Mouse (Mus musculus) thymus, adult 2 months (tissue): ENCODE measurements around the gene Ryr2. TPM values are rescaled to one million over a fixed set of nuclear protein-coding genes. Genes with fewer than 3 reads are reported as not detected.

Experiments used
- DNase-seq: peaks from one replicate; pipeline ENCODE4 v3.0.0; 2021
- H3K27ac ChIP-seq: fragments of 200-500 bp; 2 replicates; pipeline ENCODE4 v1.5.1; 2012; ENCODE audit warnings: low read length, control low read depth; ENCODE audit not compliant: control insufficient read depth, insufficient read depth
- H3K27me3 ChIP-seq: fragments of 200-500 bp; 2 replicates; pipeline ENCODE4 v1.6.1; 2012; ENCODE audit warnings: mild to moderate bottlenecking, low read length, moderate library complexity, mixed read lengths; ENCODE audit not compliant: control insufficient read depth, insufficient read depth
- H3K36me3 ChIP-seq: fragments of 200-500 bp; 2 replicates; pipeline ENCODE4 v1.6.1; 2012; ENCODE audit warnings: mild to moderate bottlenecking, low read length, moderate library complexity; ENCODE audit not compliant: control insufficient read depth, insufficient read depth
- H3K4me1 ChIP-seq: fragments of 200-500 bp; replicated peaks from 2 replicates; pipeline ENCODE4 v1.6.1; 2012; ENCODE audit warnings: low read length; ENCODE audit not compliant: control insufficient read depth, insufficient read depth
- H3K4me3 ChIP-seq: fragments of 200-500 bp; 2 replicates; pipeline ENCODE4 v1.5.1; 2012; ENCODE audit warnings: mild to moderate bottlenecking, low read length, control low read depth, moderate library complexity; ENCODE audit not compliant: control insufficient read depth, insufficient read depth
- CTCF ChIP-seq: fragments of 200-500 bp; IDR thresholded peaks from 2 replicates; pipeline ENCODE4 v1.5.1; 2012; ENCODE audit warnings: mild to moderate bottlenecking, control low read depth, low read length, moderate library complexity, borderline replicate concordance; ENCODE audit not compliant: control insufficient read depth, poor library complexity, insufficient read depth; ENCODE audit errors: extremely low read depth
- POLR2A ChIP-seq: fragments of 200-500 bp; IDR thresholded peaks from 2 replicates; pipeline ENCODE4 v1.6.1; 2012; ENCODE audit warnings: mild to moderate bottlenecking, low read length, control low read depth, moderate library complexity; ENCODE audit not compliant: control insufficient read depth, poor library complexity, insufficient read depth; ENCODE audit errors: extremely low read depth
- WGBS: fragments of 180-500 bp; shearing (Covaris S2); methylation state at CpG from one replicate; pipeline ENCODE4 v1.1.7; 2018; 5-methylcytosine and 5-hydroxymethylcytosine counted together
- polyA plus RNA-seq: library from polyadenylated mRNA; depleted of rRNA; stranded (reverse); fragments of >200 nt; gene quantifications from 2 replicates; pipeline ENCODE4 v1.2.3, GENCODE M21; 2012

Ryr2 gene
- polyA plus RNA-seq, 1 experiment, result 3.6 TPM

GRCm38 (mm10) chr13:12029841-12030240 is 76.9 kb downstream of the Ryr2 start:
- Histone ChIP-seq H3K4me1 (no peaks in the 10 kb centered on the region), H3K27me3 (no peaks in the 10 kb centered on the region), H3K27ac (no peak overlapping the region), H3K36me3 (no peaks in the 10 kb centered on the region), H3K4me3 (no peak overlapping the region)
- 61% methylated on average over 7 of the region's 7 CpGs for WGBS
- TF ChIP-seq POLR2A (no peak), CTCF (no peak)
- DNase-seq, result no peak

- Histone ChIP-seq H3K27ac (no peak overlapping the region), H3K4me3 (no peak overlapping the region), H3K4me1 (no peaks in the 10 kb centered on the region), H3K36me3 (no peaks in the 10 kb centered on the region), H3K27me3 (no peaks in the 10 kb centered on the region)
- 95% methylated on average over 4 of the region's 4 CpGs for WGBS
- DNase-seq, result no peak
- TF ChIP-seq POLR2A (no peak), CTCF (no peak)
These were observed 77.4 kb downstream of the Ryr2 start for GRCm38 (mm10) chr13:12029326-12029725.

GRCm38 (mm10) chr13:12018046-12018445 is 88.7 kb downstream of the Ryr2 start:
- H3K4me1 ChIP-seq, result no peaks in the 10 kb centered on the region
- WGBS, result 97% methylated on average over 9 of the region's 9 CpGs
- TF ChIP-seq CTCF (no peak), POLR2A (no peak)
- no peaks in the 10 kb centered on the region for H3K27me3 ChIP-seq
- H3K4me3 ChIP-seq, result no peak overlapping the region
- no peaks in the 10 kb centered on the region for H3K36me3 ChIP-seq
- no peak overlapping the region for H3K27ac ChIP-seq
- DNase-seq, result no peak

- H3K4me3 ChIP-seq, result no peak overlapping the region
- H3K27me3 ChIP-seq, result no peaks in the 10 kb centered on the region
- DNase-seq, result no peak
- no peaks in the 10 kb centered on the region for H3K36me3 ChIP-seq
- no peaks in the 10 kb centered on the region for H3K4me1 ChIP-seq
- 86% methylated on average over 8 of the region's 8 CpGs for WGBS
- no peak overlapping the region for H3K27ac ChIP-seq
- no peak for TF ChIP-seq CTCF
- no peak for TF ChIP-seq POLR2A
These were observed 92.8 kb downstream of the Ryr2 start for GRCm38 (mm10) chr13:12013986-12014385.

GRCm38 (mm10) chr13:12008995-12009689 is 97.6 kb downstream of the Ryr2 start:
- DNase-seq, result no peak
- no peaks in the 10 kb centered on the region for H3K36me3 ChIP-seq
- H3K4me1 ChIP-seq, result no peaks in the 10 kb centered on the region
- WGBS, result 92% methylated on average over 6 of the region's 6 CpGs
- H3K27me3 ChIP-seq, result no peaks in the 10 kb centered on the region
- H3K27ac ChIP-seq, result no peak overlapping the region
- H3K4me3 ChIP-seq, result no peak overlapping the region
- TF ChIP-seq POLR2A, result no peak
- no peak for TF ChIP-seq CTCF

- no peaks in the 10 kb centered on the region for H3K27me3 ChIP-seq
- no peaks in the 10 kb centered on the region for H3K36me3 ChIP-seq
- no peak overlapping the region for H3K27ac ChIP-seq
- no peak for DNase-seq
- H3K4me3 ChIP-seq, result no peak overlapping the region
- no peak for TF ChIP-seq CTCF
- H3K4me1 ChIP-seq, result no peaks in the 10 kb centered on the region
- WGBS, result 89% methylated on average over 2 of the region's 2 CpGs
These were observed 99.2 kb downstream of the Ryr2 start for GRCm38 (mm10) chr13:12007579-12007978.

- TF ChIP-seq CTCF, result no peak
- TF ChIP-seq POLR2A, result no peak
- Histone ChIP-seq H3K27ac (no peak overlapping the region), H3K27me3 (no peaks in the 10 kb centered on the region), H3K4me1 (no peaks in the 10 kb centered on the region), H3K36me3 (no peaks in the 10 kb centered on the region), H3K4me3 (no peak overlapping the region)
- WGBS, result 70% methylated on average over 3 of the region's 3 CpGs
- no peak for DNase-seq
These were observed 104.9 kb downstream of the Ryr2 start for GRCm38 (mm10) chr13:12001891-12002294.
